Mouse (Mus musculus): Measurements from ENCODE around the gene Krtap28-10. TPM values are rescaled to one million over a fixed set of nuclear protein-coding genes. Genes with fewer than 3 reads are reported as not detected.
"Not testable (repeated sequence)": the region's sequence is repeated elsewhere in the genome, so short reads cannot be mapped to it uniquely, and the experiment has no call there.

Gene Krtap28-10
- polyA plus RNA-seq, 1 experiment from 2014 or later, result not detected

- Histone ChIP-seq H3K27me3 (replicated peaks) (no peaks in the 10 kb centered on the region), H3K9me3 (no peaks in the 10 kb centered on the region), H3K4me1 (no peaks in the 10 kb centered on the region), H3K4me2 (no peak overlapping the region), H3K36me3 (no peaks in the 10 kb centered on the region), H3K27ac (no peak overlapping the region), H3K4me3 (replicated peaks) (no peak overlapping the region), H3K9ac (no peak overlapping the region)
- 74% methylated on average over 8 of the region's 8 CpGs for WGBS
- no peak for ATAC-seq (ENCODE audit: insufficient read depth, low FRiP score, low read depth)
Measured at GRCm38 (mm10) chr1:83006218-83007179, 35.8 kb downstream of the Krtap28-10 start.

- H3K9me3 ChIP-seq; H3K9ac ChIP-seq; H3K4me1 ChIP-seq; ATAC-seq (ENCODE audit: insufficient read depth, low FRiP score, low read depth); H3K27me3 ChIP-seq (replicated peaks); H3K36me3 ChIP-seq; H3K27ac ChIP-seq; H3K4me2 ChIP-seq; H3K4me3 ChIP-seq (replicated peaks): not testable (repeated sequence)
- 96% methylated on average over 9 of the region's 9 CpGs for WGBS
Measured at GRCm38 (mm10) chr1:83000306-83000705, 42.0 kb downstream of the Krtap28-10 start, which contains the start of gene Gm47959. TSS of gene Gm47959 (plus strand) at chr1:83000548.

- no peaks in the 10 kb centered on the region for H3K9me3 ChIP-seq
- no peaks in the 10 kb centered on the region for H3K4me1 ChIP-seq
- no peaks in the 10 kb centered on the region for H3K27me3 ChIP-seq (replicated peaks)
- 74% methylated on average over 3 of the region's 3 CpGs for WGBS
- no peak overlapping the region for H3K9ac ChIP-seq
- H3K4me3 ChIP-seq (replicated peaks), result no peak overlapping the region
- H3K27ac ChIP-seq, result no peak overlapping the region
- H3K36me3 ChIP-seq, result no peaks in the 10 kb centered on the region
- H3K4me2 ChIP-seq, result no peak overlapping the region
- no peak for ATAC-seq (ENCODE audit: insufficient read depth, low FRiP score, low read depth)
Measured at GRCm38 (mm10) chr1:82993947-82994346, 48.3 kb downstream of the Krtap28-10 start.

GRCm38 (mm10) chr1:82992093-82992492 lies 50.2 kb downstream of the Krtap28-10 start:
- Histone ChIP-seq H3K4me3 (replicated peaks) (no peak overlapping the region), H3K27ac (no peak overlapping the region), H3K27me3 (replicated peaks) (no peaks in the 10 kb centered on the region), H3K9me3 (no peaks in the 10 kb centered on the region), H3K4me1 (no peaks in the 10 kb centered on the region), H3K36me3 (no peaks in the 10 kb centered on the region), H3K9ac (no peak overlapping the region), H3K4me2 (no peak overlapping the region)
- WGBS, result 88% methylated on average over 6 of the region's 6 CpGs
- no peak for ATAC-seq (ENCODE audit: insufficient read depth, low FRiP score, low read depth)

- Histone ChIP-seq H3K27me3 (replicated peaks) (no peaks in the 10 kb centered on the region), H3K9me3 (no peaks in the 10 kb centered on the region), H3K27ac (no peak overlapping the region), H3K9ac (no peak overlapping the region), H3K4me3 (replicated peaks) (no peak overlapping the region), H3K4me1 (no peaks in the 10 kb centered on the region), H3K36me3 (no peaks in the 10 kb centered on the region), H3K4me2 (no peak overlapping the region)
- no peak for ATAC-seq (ENCODE audit: insufficient read depth, low FRiP score, low read depth)
- WGBS, result 69% methylated on average over 3 of the region's 3 CpGs
Measured at GRCm38 (mm10) chr1:82991596-82991995, 50.7 kb downstream of the Krtap28-10 start.

Other genes starting within 250 kb of the Krtap28-10 start
- gene Agfg1, start 203.0 kb downstream of the Krtap28-10 start, polyA plus RNA-seq (2015; fragmentation: Nextera tagmentation; extraction: Ambion mirVana), result 27.0 and 27.9 TPM in 2 replicates
- 0.28 TPM in 1 of 2 replicates, not detected in the other for gene A030005L19Rik, start 129.2 kb downstream of the Krtap28-10 start, polyA plus RNA-seq (2015; fragmentation: Nextera tagmentation; extraction: Ambion mirVana)
- not detected in 2 replicates for gene A030014E15Rik, start 117.6 kb downstream of the Krtap28-10 start, polyA plus RNA-seq (2015; fragmentation: Nextera tagmentation; extraction: Ambion mirVana)
- not detected in 2 replicates for gene Gm6217, start 111.1 kb downstream of the Krtap28-10 start, polyA plus RNA-seq (2015; fragmentation: Nextera tagmentation; extraction: Ambion mirVana)
- gene A030003K21Rik, start 99.1 kb downstream of the Krtap28-10 start, polyA plus RNA-seq (2015; fragmentation: Nextera tagmentation; extraction: Ambion mirVana), result not detected in 2 replicates
- not detected in 2 replicates for gene Gm7544, start 86.5 kb downstream of the Krtap28-10 start, polyA plus RNA-seq (2015; fragmentation: Nextera tagmentation; extraction: Ambion mirVana)
- gene Gm47955, start 82.2 kb downstream of the Krtap28-10 start, polyA plus RNA-seq (2015; fragmentation: Nextera tagmentation; extraction: Ambion mirVana), result not detected in 2 replicates
- not detected in 2 replicates for gene Gm47959, start 41.9 kb downstream of the Krtap28-10 start, polyA plus RNA-seq (2015; fragmentation: Nextera tagmentation; extraction: Ambion mirVana)
- gene Slc19a3, start 4.0 kb downstream of the Krtap28-10 start, polyA plus RNA-seq (2015; fragmentation: Nextera tagmentation; extraction: Ambion mirVana), result 0.55 and 0.71 TPM in 2 replicates
- not detected in 2 replicates for gene Gm47969, start 2.5 kb upstream of the Krtap28-10 start, polyA plus RNA-seq (2015; fragmentation: Nextera tagmentation; extraction: Ambion mirVana)
- gene A030005K14Rik, start 16.9 kb upstream of the Krtap28-10 start, polyA plus RNA-seq (2015; fragmentation: Nextera tagmentation; extraction: Ambion mirVana), result not detected in 2 replicates
- not detected in 2 replicates for gene Krtap28-13, start 18.4 kb upstream of the Krtap28-10 start, polyA plus RNA-seq (2015; fragmentation: Nextera tagmentation; extraction: Ambion mirVana)
- gene Ccl20, start 74.3 kb upstream of the Krtap28-10 start, polyA plus RNA-seq (2015; fragmentation: Nextera tagmentation; extraction: Ambion mirVana), result 7.2 and 8.6 TPM in 2 replicates
- 0.08 and 0.23 TPM in 2 replicates for gene Daw1, start 117.3 kb upstream of the Krtap28-10 start, polyA plus RNA-seq (2015; fragmentation: Nextera tagmentation; extraction: Ambion mirVana)

All from stomach, embryonic 15.5 days (tissue).